Comparison of ENCODE assay signal across 14 mouse cellular contexts in genomic region chr10:90507561-90507960, GRCm38 (mm10).
"Had no signal": no experiment of that assay in that cellular context is flagged by ENCODE, and none has a peak within 500 bp of the region (broad histone marks: within the 10 kb centered on the region; RNA-seq: fewer than 3 reads in every experiment).

No protein-coding gene starts in this region.

- H3K36me3 ChIP-seq: intestine, embryonic 15.5 days; limb, embryonic 15.5 days; liver, embryonic 12.5 days; lung, embryonic 15.5 days; midbrain, embryonic 10.5 days; midbrain, embryonic 15.5 days; neural tube, embryonic 13.5 days had no signal

- H3K4me1 ChIP-seq: intestine, embryonic 15.5 days; limb, embryonic 15.5 days; liver, embryonic 12.5 days; lung, embryonic 15.5 days; midbrain, embryonic 10.5 days; midbrain, embryonic 15.5 days; neural tube, embryonic 13.5 days had no signal

- H3K9ac ChIP-seq: intestine, embryonic 15.5 days; limb, embryonic 15.5 days; liver, embryonic 12.5 days; lung, embryonic 15.5 days; midbrain, embryonic 15.5 days; neural tube, embryonic 13.5 days had no signal

- H3K27ac ChIP-seq: intestine, embryonic 15.5 days; limb, embryonic 15.5 days; liver, embryonic 12.5 days; lung, embryonic 15.5 days; midbrain, embryonic 10.5 days; midbrain, embryonic 15.5 days; neural tube, embryonic 13.5 days had no signal

- DNase-seq: kidney, postnatal 25 days; layer of hippocampus, postnatal 36 days; lung, postnatal 36 days; right cerebral cortex, adult 18-20 months; right cerebral cortex, postnatal 25 days; thymus, adult 2 months; thymus, postnatal 25 days had no signal

- H3K9me3 ChIP-seq: intestine, embryonic 15.5 days; limb, embryonic 15.5 days; lung, embryonic 15.5 days; midbrain, embryonic 10.5 days; midbrain, embryonic 15.5 days; neural tube, embryonic 13.5 days had no signal

- H3K4me3 ChIP-seq: intestine, embryonic 15.5 days; limb, embryonic 15.5 days; liver, embryonic 12.5 days; lung, embryonic 15.5 days; midbrain, embryonic 10.5 days; midbrain, embryonic 15.5 days; neural tube, embryonic 13.5 days had no signal

- H3K4me2 ChIP-seq: intestine, embryonic 15.5 days; limb, embryonic 15.5 days; liver, embryonic 12.5 days; lung, embryonic 15.5 days; midbrain, embryonic 15.5 days; neural tube, embryonic 13.5 days had no signal

- H3K27me3 ChIP-seq: intestine, embryonic 15.5 days; limb, embryonic 15.5 days; liver, embryonic 12.5 days; lung, embryonic 15.5 days; midbrain, embryonic 15.5 days; neural tube, embryonic 13.5 days had no signal

- ATAC-seq: intestine, embryonic 15.5 days; liver, embryonic 12.5 days; midbrain, embryonic 15.5 days had no signal
